Mouse (Mus musculus): ENCODE measurements around the gene Retn.
A peak's percentile ranks its signal among the peaks of the same experiment; 100 is the strongest.

Retn gene

GRCm38 (mm10) chr8:3664405-3664804 lies 8.8 kb downstream of the Retn start:
- no peak for DNase-seq

- no peak for DNase-seq
Measured at GRCm38 (mm10) chr8:3665507-3665906, 9.9 kb downstream of the Retn start, which contains the start of gene Mcemp1. Gene Mcemp1 (plus strand): TSS chr8:3665754.

- no peak for DNase-seq
Measured at GRCm38 (mm10) chr8:3670388-3670787, 14.8 kb downstream of the Retn start.

GRCm38 (mm10) chr8:3671980-3672491 lies 16.5 kb downstream of the Retn start, which contains the start of gene Fcor:
Gene Fcor (minus strand): TSS chr8:3672362.
- peak; percentile 88 for DNase-seq

GRCm38 (mm10) chr8:3674671-3675070 lies 19.1 kb downstream of the Retn start:
- no peak for DNase-seq

GRCm38 (mm10) chr8:3676131-3676992 lies 20.8 kb downstream of the Retn start, which contains the start of gene Trappc5:
Gene Trappc5 (plus strand): TSS chr8:3676299.
- peak; percentile 95 for DNase-seq

- DNase-seq: no peak
Measured at GRCm38 (mm10) chr8:3676993-3677579, 21.5 kb downstream of the Retn start.

GRCm38 (mm10) chr8:3678831-3679230 lies 23.3 kb downstream of the Retn start:
- DNase-seq: no peak

- DNase-seq: no peak
Measured at GRCm38 (mm10) chr8:3679236-3679635, 23.7 kb downstream of the Retn start.

- no peak for DNase-seq
Measured at GRCm38 (mm10) chr8:3679656-3680055, 24.1 kb downstream of the Retn start.

GRCm38 (mm10) chr8:3682435-3682834 lies 26.9 kb downstream of the Retn start:
- no peak for DNase-seq

GRCm38 (mm10) chr8:3683408-3684176 lies 28.0 kb downstream of the Retn start:
- DNase-seq: no peak

GRCm38 (mm10) chr8:3684530-3684929 lies 29.0 kb downstream of the Retn start:
- DNase-seq: no peak

GRCm38 (mm10) chr8:3685422-3685821 lies 29.9 kb downstream of the Retn start:
- DNase-seq: no peak

GRCm38 (mm10) chr8:3687537-3687936 lies 32.0 kb downstream of the Retn start:
- no peak for DNase-seq

- no peak for DNase-seq
Measured at GRCm38 (mm10) chr8:3690774-3691173, 35.2 kb downstream of the Retn start.

- DNase-seq: no peak
Measured at GRCm38 (mm10) chr8:3694121-3694520, 38.6 kb downstream of the Retn start, which contains the start of gene Fcer2a. Gene Fcer2a (minus strand): TSS chr8:3694175.

- no peak for DNase-seq
Measured at GRCm38 (mm10) chr8:3701491-3701890, 45.9 kb downstream of the Retn start.

- peak; percentile 40 for DNase-seq
Measured at GRCm38 (mm10) chr8:3705711-3706110, 50.1 kb downstream of the Retn start.

GRCm38 (mm10) chr8:3707611-3708010 lies 52.0 kb downstream of the Retn start:
- no peak for DNase-seq
